ENCODE assay signal across 23 mouse cellular contexts in genomic region chr6:120860079-120860478, GRCm38 (mm10).
"Had no signal": no experiment of that assay in that cellular context is flagged by ENCODE, and none has a peak within 500 bp of the region (broad histone marks: within the 10 kb centered on the region; RNA-seq: fewer than 3 reads in every experiment).

No protein-coding gene starts in this region.

- H3K27me3 ChIP-seq: heart, embryonic 12.5 days; hindbrain, embryonic 13.5 days; hindbrain, embryonic 15.5 days; kidney, embryonic 15.5 days; limb, embryonic 13.5 days; limb, embryonic 15.5 days; liver, embryonic 12.5 days had no signal

- H3K9me3 ChIP-seq: hindbrain, embryonic 13.5 days; hindbrain, embryonic 15.5 days; kidney, embryonic 15.5 days; limb, embryonic 13.5 days; limb, embryonic 15.5 days; liver, embryonic 12.5 days had no signal

- ATAC-seq: hindbrain, postnatal 0 days; intestine, embryonic 16.5 days; liver, embryonic 12.5 days had no signal

- H3K4me1 ChIP-seq: limb, embryonic 13.5 days; limb, embryonic 15.5 days had no signal

- H3K27ac ChIP-seq: heart, embryonic 10.5 days; hindbrain, embryonic 13.5 days; hindbrain, embryonic 15.5 days; hindbrain, postnatal 0 days; kidney, embryonic 15.5 days; kidney, postnatal 0 days; limb, embryonic 13.5 days; limb, embryonic 15.5 days; liver, embryonic 12.5 days; liver, embryonic 14.5 days had no signal

- H3K4me3 ChIP-seq: heart, embryonic 10.5 days; heart, embryonic 12.5 days; hindbrain, embryonic 13.5 days; hindbrain, embryonic 15.5 days; kidney, embryonic 15.5 days; limb, embryonic 13.5 days; limb, embryonic 15.5 days; liver, embryonic 12.5 days had no signal

- DNase-seq: gastrocnemius, postnatal 14 days; heart, adult 18-20 months; heart, postnatal 10 days; kidney, adult 11 months; kidney, adult 2 months; kidney, adult 9 months; kidney, postnatal 14 days; kidney, postnatal 36 days; layer of hippocampus, adult 9-11 months; layer of hippocampus, postnatal 36 days; left cerebral cortex, postnatal 4 days had no signal

- H3K9ac ChIP-seq: heart, embryonic 12.5 days; hindbrain, embryonic 13.5 days; hindbrain, embryonic 15.5 days; kidney, embryonic 15.5 days; limb, embryonic 13.5 days; limb, embryonic 15.5 days; liver, embryonic 12.5 days; liver, embryonic 14.5 days had no signal

- H3K4me2 ChIP-seq: heart, embryonic 12.5 days; hindbrain, embryonic 13.5 days; hindbrain, embryonic 15.5 days; kidney, embryonic 15.5 days; limb, embryonic 13.5 days; limb, embryonic 15.5 days; liver, embryonic 12.5 days had no signal
